Comparison of ENCODE assay signal across 19 mouse cellular contexts in genomic region chr4:114676908-114677898, GRCm38 (mm10).
DNase-seq lines count a peak whose midpoint lies in the region; ATAC-seq and TF ChIP-seq lines count a peak whose summit lies in the region.
"Had no signal": no experiment of that assay in that cellular context is flagged by ENCODE, and none has a peak within 500 bp of the region (broad histone marks: within the 10 kb centered on the region; RNA-seq: fewer than 3 reads in every experiment).

No protein-coding gene starts in this region.

- H3K27me3 ChIP-seq in heart, embryonic 12.5 days (replicated peaks) = peaks cover 19% of the 10 kb centered on the region
- H3K27me3 ChIP-seq in neural tube, embryonic 13.5 days = peaks cover 17% of the 10 kb centered on the region
- H3K27me3 ChIP-seq in intestine, embryonic 15.5 days (replicated peaks) = 0 out of 2 replicates have a peak, but pooled peaks cover 3% of the 10 kb centered on the region
- no peaks in the 10 kb centered on the region for H3K27me3 ChIP-seq in stomach, postnatal 0 days (ENCODE audit: control insufficient read depth, insufficient read depth, low read length)

- H3K9ac ChIP-seq in heart, embryonic 12.5 days = no peak overlapping the region
- no peak overlapping the region for H3K9ac ChIP-seq in neural tube, embryonic 13.5 days
- H3K9ac ChIP-seq in intestine, embryonic 15.5 days = no peak overlapping the region
- no peak overlapping the region for H3K9ac ChIP-seq in stomach, postnatal 0 days (ENCODE audit: low read length)
- H3K9ac ChIP-seq: hindbrain, embryonic 15.5 days had no signal

- H3K4me1 ChIP-seq in heart, embryonic 12.5 days (replicated peaks) = 0 out of 2 replicates have a peak, but pooled peaks cover 3% of the 10 kb centered on the region
- peaks cover 35% of the 10 kb centered on the region for H3K4me1 ChIP-seq in neural tube, embryonic 13.5 days (replicated peaks)
- H3K4me1 ChIP-seq in intestine, embryonic 15.5 days (replicated peaks) = peaks cover 11% of the 10 kb centered on the region; the same call in 1 of the 2 replicates
- no peaks in the 10 kb centered on the region for H3K4me1 ChIP-seq in stomach, postnatal 0 days (replicated peaks; ENCODE audit: control insufficient read depth, insufficient read depth)

- no peak overlapping the region for H3K4me2 ChIP-seq in heart, embryonic 12.5 days
- H3K4me2 ChIP-seq in neural tube, embryonic 13.5 days = no peak overlapping the region
- peak overlapping the region; percentile 34 for H3K4me2 ChIP-seq in intestine, embryonic 15.5 days (replicated peaks)
- H3K4me2 ChIP-seq in stomach, postnatal 0 days (replicated peaks; ENCODE audit: low read depth) = no peak overlapping the region
- H3K4me2 ChIP-seq: heart, embryonic 11.5 days; hindbrain, embryonic 15.5 days; liver, embryonic 11.5 days had no signal

- H3K4me3 ChIP-seq in heart, embryonic 12.5 days = no peak overlapping the region
- no peak overlapping the region for H3K4me3 ChIP-seq in neural tube, embryonic 13.5 days
- no peak overlapping the region for H3K4me3 ChIP-seq in intestine, embryonic 15.5 days (replicated peaks)
- H3K4me3 ChIP-seq in stomach, postnatal 0 days (ENCODE audit: low read depth, low read length) = no peak overlapping the region
- H3K4me3 ChIP-seq: hindbrain, embryonic 15.5 days; layer of hippocampus, adult 2 months had no signal

- no peak for TF ChIP-seq EP300 in stomach, postnatal 0 days (optimal IDR thresholded peaks at IDR 0.05)

- peak; percentile 50 for DNase-seq in heart, adult 11 months
- DNase-seq in neural tube, embryonic 10.5 days (ENCODE audit: extremely low spot score, low spot score) = no peak
- DNase-seq in stomach, postnatal 0 days (ENCODE audit: low spot score) = peak; percentile 27
- no peak for DNase-seq in embryo, embryonic 10 days (ENCODE audit: low spot score)
- DNase-seq: adrenal gland, adult 8-10 months; cerebellum, adult 8-10 months; heart, postnatal 14 days; kidney, adult 18-20 months; lung, adult 18-20 months; lung, postnatal 14 days; midbrain, embryonic 14.5 days had no signal

- no peaks in the 10 kb centered on the region for H3K9me3 ChIP-seq in heart, embryonic 12.5 days (replicated peaks)
- no peaks in the 10 kb centered on the region for H3K9me3 ChIP-seq in neural tube, embryonic 13.5 days
- no peaks in the 10 kb centered on the region for H3K9me3 ChIP-seq in intestine, embryonic 15.5 days
- no peaks in the 10 kb centered on the region for H3K9me3 ChIP-seq in stomach, postnatal 0 days (ENCODE audit: control insufficient read depth, low read length)
- H3K9me3 ChIP-seq: hindbrain, embryonic 15.5 days; megakaryocyte, embryonic 14.5 days had no signal

- H3K36me3 ChIP-seq in heart, embryonic 12.5 days = no peaks in the 10 kb centered on the region
- no peaks in the 10 kb centered on the region for H3K36me3 ChIP-seq in neural tube, embryonic 13.5 days
- no peaks in the 10 kb centered on the region for H3K36me3 ChIP-seq in intestine, embryonic 15.5 days
- H3K36me3 ChIP-seq in stomach, postnatal 0 days (ENCODE audit: control insufficient read depth, insufficient read depth, low read length) = no peaks in the 10 kb centered on the region
- H3K36me3 ChIP-seq: hindbrain, embryonic 15.5 days had no signal

- H3K27ac ChIP-seq in heart, embryonic 12.5 days (ENCODE audit: poor library complexity, severe bottlenecking) = no peak overlapping the region
- no peak overlapping the region for H3K27ac ChIP-seq in neural tube, embryonic 13.5 days (replicated peaks)
- peak overlapping the region; percentile 54 for H3K27ac ChIP-seq in intestine, embryonic 15.5 days
- H3K27ac ChIP-seq in stomach, postnatal 0 days (replicated peaks) = no peak overlapping the region
- H3K27ac ChIP-seq: hindbrain, embryonic 15.5 days; layer of hippocampus, adult 2 months had no signal

- ATAC-seq in heart, embryonic 12.5 days (ENCODE audit: insufficient number of reproducible peaks, low FRiP score) = no peak
- 0 out of 2 replicates have a peak, but pooled peaks have one; percentile 2 for ATAC-seq in neural tube, embryonic 13.5 days (ENCODE audit: low read depth)
- peak; percentile 85 for ATAC-seq in intestine, embryonic 15.5 days
- peak; percentile 72 for ATAC-seq in stomach, postnatal 0 days (ENCODE audit: low FRiP score, low TSS enrichment)

- TF ChIP-seq CTCF in stomach, postnatal 0 days (IDR thresholded peaks at IDR 0.05; ENCODE audit: low read depth) = no peak

- WGBS in heart, embryonic 12.5 days = 78% methylated on average over 13 of the region's 13 CpGs
- 77% methylated on average over 13 of the region's 13 CpGs for WGBS in neural tube, embryonic 13.5 days
- WGBS in intestine, embryonic 15.5 days = 43% methylated on average over 13 of the region's 13 CpGs
- 68% methylated on average over 13 of the region's 13 CpGs for WGBS in stomach, postnatal 0 days

Comparison
In these comparisons a context has a peak if more than half of its experiments do, and no peak if none do; other contexts are left out.
1. DNase-seq: peak in heart, adult 11 months (single experiment) and stomach, postnatal 0 days (single experiment); none in neural tube, embryonic 10.5 days (single experiment) and embryo, embryonic 10 days (single experiment).